Mouse (Mus musculus) spleen, adult 2 months (tissue): ENCODE results near the gene Baat. TPM values are rescaled to one million over a fixed set of nuclear protein-coding genes. Genes with fewer than 3 reads are reported as not detected.
"Not testable (repeated sequence)": the region's sequence is repeated elsewhere in the genome, so short reads cannot be mapped to it uniquely, and the experiment has no call there.

ENCODE experiments used
- DNase-seq, 2 experiments: peaks; one replicate each; pipeline versions ENCODE4 v3.0.0 to v3.0.0-alpha.2; 2012 to 2021; ENCODE audit warnings: low spot score in 2 of 2, low read depth in 1 of 2
- H3K27ac ChIP-seq: fragments of 200-500 bp; 2 replicates; pipeline ENCODE4 v1.5.1; 2012; ENCODE audit warnings: low read length, inconsistent platforms; ENCODE audit not compliant: insufficient read depth
- H3K27me3 ChIP-seq: fragments of 200-500 bp; 2 replicates; pipeline ENCODE4 v1.6.1; 2012; ENCODE audit warnings: mild to moderate bottlenecking, moderate library complexity, low read length, inconsistent platforms; ENCODE audit not compliant: control insufficient read depth, insufficient read depth
- H3K36me3 ChIP-seq: fragments of 200-500 bp; 2 replicates; pipeline ENCODE4 v1.6.1; 2012; ENCODE audit warnings: mild to moderate bottlenecking, low read length, inconsistent platforms; ENCODE audit not compliant: control insufficient read depth, insufficient read depth
- H3K4me1 ChIP-seq: fragments of 200-500 bp; 2 replicates; pipeline ENCODE4 v1.6.1; 2011; ENCODE audit warnings: inconsistent platforms; ENCODE audit not compliant: control insufficient read depth, insufficient read depth, insufficient read length
- H3K4me3 ChIP-seq: fragments of 200-500 bp; 2 replicates; pipeline ENCODE4 v1.5.1; 2011; ENCODE audit warnings: mild to moderate bottlenecking, inconsistent platforms; ENCODE audit not compliant: insufficient read depth, insufficient read length; ENCODE audit errors: extremely low read depth
- CTCF ChIP-seq: fragments of 200-500 bp; IDR thresholded peaks from 2 replicates; pipeline ENCODE4 v1.5.1; 2011; ENCODE audit warnings: mild to moderate bottlenecking, inconsistent platforms; ENCODE audit not compliant: insufficient read depth, insufficient read length, insufficient replicate concordance; ENCODE audit errors: extremely low read depth
- POLR2A ChIP-seq: fragments of 200-500 bp; IDR thresholded peaks from 2 replicates; pipeline ENCODE4 v1.6.1; 2011; ENCODE audit warnings: low read depth, low read length, inconsistent platforms
- WGBS: fragments of 180-500 bp; shearing (Covaris S2); methylation state at CpG from one replicate; pipeline ENCODE4 v1.1.7; 2018; 5-methylcytosine and 5-hydroxymethylcytosine counted together
- polyA plus RNA-seq: library from polyadenylated mRNA; depleted of rRNA; stranded (reverse); fragments of >200 nt; gene quantifications from 2 replicates; pipeline ENCODE4 v1.2.3, GENCODE M21; 2012

The Baat gene
- polyA plus RNA-seq, 1 experiment: not detected

GRCm38 (mm10) chr4:49485442-49485841 lies 20.9 kb downstream of the Baat start:
- no peak overlapping the region for H3K4me3 ChIP-seq
- no peak for TF ChIP-seq CTCF
- TF ChIP-seq POLR2A: no peak
- no peaks in the 10 kb centered on the region for H3K4me1 ChIP-seq
- DNase-seq: no peak
- H3K27me3 ChIP-seq: no peaks in the 10 kb centered on the region
- no peaks in the 10 kb centered on the region for H3K36me3 ChIP-seq
- no peak overlapping the region for H3K27ac ChIP-seq

- Histone ChIP-seq H3K36me3 (no peaks in the 10 kb centered on the region), H3K27me3 (no peaks in the 10 kb centered on the region), H3K4me3 (no peak overlapping the region), H3K4me1 (no peaks in the 10 kb centered on the region), H3K27ac (no peak overlapping the region)
- no peak for TF ChIP-seq CTCF
- no peak for TF ChIP-seq POLR2A
- no peak for DNase-seq
- 79% methylated on average over 3 of the region's 3 CpGs for WGBS
Observed at GRCm38 (mm10) chr4:49480896-49481295, 25.5 kb downstream of the Baat start.

GRCm38 (mm10) chr4:49480104-49480760 lies 26.1 kb downstream of the Baat start:
- Histone ChIP-seq H3K4me1 (no peaks in the 10 kb centered on the region), H3K27ac (no peak overlapping the region), H3K36me3 (no peaks in the 10 kb centered on the region), H3K4me3 (no peak overlapping the region), H3K27me3 (no peaks in the 10 kb centered on the region)
- TF ChIP-seq POLR2A (no peak), CTCF (no peak)
- 66% methylated on average over 21 of the region's 21 CpGs for WGBS
- no peak for DNase-seq

- 59% methylated on average over 2 of the region's 2 CpGs for WGBS
- not testable (repeated sequence) for H3K4me3 ChIP-seq, DNase-seq, H3K27me3 ChIP-seq, H3K36me3 ChIP-seq, H3K4me1 ChIP-seq, H3K27ac ChIP-seq
Observed at GRCm38 (mm10) chr4:49479035-49479434, 27.3 kb downstream of the Baat start.

GRCm38 (mm10) chr4:49478118-49478877 lies 28.1 kb downstream of the Baat start:
- Histone ChIP-seq H3K27ac (no peak overlapping the region), H3K4me1 (no peaks in the 10 kb centered on the region), H3K4me3 (no peak overlapping the region), H3K36me3 (no peaks in the 10 kb centered on the region), H3K27me3 (no peaks in the 10 kb centered on the region)
- no peak for DNase-seq
- no peak for TF ChIP-seq CTCF
- no peak for TF ChIP-seq POLR2A
- WGBS: 22% methylated on average over 19 of the region's 19 CpGs

- no peak for TF ChIP-seq POLR2A
- no peak for TF ChIP-seq CTCF
- H3K27me3 ChIP-seq: no peaks in the 10 kb centered on the region
- DNase-seq: no peak
- H3K36me3 ChIP-seq: no peaks in the 10 kb centered on the region
- no peak overlapping the region for H3K27ac ChIP-seq
- no peak overlapping the region for H3K4me3 ChIP-seq
- H3K4me1 ChIP-seq: no peaks in the 10 kb centered on the region
Observed at GRCm38 (mm10) chr4:49474583-49474982, 31.8 kb downstream of the Baat start.

DNA sequence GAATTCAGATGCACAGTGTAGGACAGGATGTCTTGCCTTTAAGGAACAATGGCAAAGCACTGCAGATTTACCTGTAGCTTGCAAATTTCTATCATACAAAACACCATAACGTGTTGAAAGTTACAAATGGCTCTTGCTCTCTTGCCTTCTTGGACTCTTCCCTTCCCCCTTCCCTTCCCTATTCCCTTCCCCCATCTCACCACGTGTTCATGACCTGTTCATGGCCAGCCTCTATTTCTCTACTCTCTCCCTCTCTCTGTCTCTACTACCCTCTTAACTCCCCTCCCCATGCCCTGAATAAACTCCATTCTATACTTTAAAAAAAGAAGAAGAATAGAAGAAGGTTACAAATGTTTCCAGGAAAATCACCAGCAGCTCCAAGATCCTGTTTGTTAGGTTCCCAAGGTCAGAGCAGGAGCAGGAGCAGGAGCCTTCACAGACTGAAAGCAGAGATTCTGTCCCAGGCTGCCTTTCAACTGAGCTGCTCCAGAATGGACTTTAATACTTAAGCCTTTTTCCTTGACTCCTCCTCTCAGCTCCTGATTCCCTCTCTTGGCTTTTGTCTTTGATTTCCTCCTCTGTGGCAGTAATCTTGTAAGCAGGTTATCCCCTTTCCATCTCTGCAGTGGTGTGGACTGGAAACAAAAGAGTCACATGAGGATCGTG lies 32.8 kb downstream of the Baat start, which contains the start of gene Acnat1:
Gene Acnat1 (minus strand): TSS at position 478 of the 666 bp plus-strand sequence.
- no peak for TF ChIP-seq CTCF
- TF ChIP-seq POLR2A: no peak
- H3K36me3 ChIP-seq: no peaks in the 10 kb centered on the region
- H3K4me3 ChIP-seq: no peak within 1 kb of the TSS
- H3K27ac ChIP-seq: no peak within 1 kb of the TSS
- DNase-seq: no peak
- no peaks in the 10 kb centered on the region for H3K27me3 ChIP-seq
- no peaks in the 10 kb centered on the region for H3K4me1 ChIP-seq
- WGBS: 49% methylated on average over 3 of the region's 3 CpGs
